Mouse (Mus musculus): ENCODE data around the gene Pole2.

DNA sequence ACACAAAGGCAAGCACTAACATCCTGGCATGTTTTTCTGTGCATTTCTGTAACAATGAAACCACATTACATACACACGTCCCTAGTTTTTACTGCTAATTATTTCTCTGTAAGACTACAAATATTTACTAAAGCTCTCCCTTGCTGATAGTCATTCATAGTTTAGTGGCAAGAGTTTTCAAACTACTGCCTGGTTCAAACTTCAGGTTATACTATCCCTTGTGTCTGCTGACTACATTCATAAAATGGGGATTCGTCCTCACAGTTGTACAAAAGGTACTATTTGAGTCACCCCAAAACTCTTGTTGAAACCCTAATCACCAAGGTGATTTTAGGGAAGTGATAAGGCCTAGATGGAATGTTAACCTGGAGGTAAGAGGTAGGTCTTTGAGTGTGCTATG lies 72.1 kb downstream of the Pole2 start:
- no peak for TF ChIP-seq ZC3H11A (IDR thresholded peaks at IDR 0.05; ENCODE audit: low read depth, low read length)
- TF ChIP-seq RAD21 (IDR thresholded peaks at IDR 0.05; ENCODE audit: low read depth, low read length) = no peak
- no peak for TF ChIP-seq CTCF (IDR thresholded peaks at IDR 0.05 in 2 of 3, conservative IDR thresholded peaks at IDR 0.05 in 1 of 3; ENCODE audit: control insufficient read depth in 1 of 3, insufficient read depth in 1 of 3, low read depth in 2 of 3, low read length in 3 of 3, poor library complexity in 1 of 3, severe bottlenecking in 1 of 3)
- no peak for TF ChIP-seq ZNF384 (IDR thresholded peaks at IDR 0.05; ENCODE audit: low read depth, low read length)
- TF ChIP-seq EP300 (IDR thresholded peaks at IDR 0.05; ENCODE audit: low read depth in 1 of 2, low read length in 2 of 2) = no peak
- TF ChIP-seq POLR2A (IDR thresholded peaks at IDR 0.05; ENCODE audit: control insufficient read depth in 1 of 2, insufficient read depth in 1 of 2, low read depth in 1 of 2, low read length in 2 of 2, poor library complexity in 1 of 2) = no peak

Data from MEL (cell line).